Mouse (Mus musculus): ENCODE results near the gene Dnah8. TPM values are rescaled to one million over a fixed set of nuclear protein-coding genes. Genes with fewer than 3 reads are reported as not detected.

Gene Dnah8
- polyA plus RNA-seq, 1 experiment from 2014 or later: 5.0 TPM

- H3K4me1 ChIP-seq: no peaks in the 10 kb centered on the region
- 92% methylated on average over 9 of the region's 9 CpGs for WGBS
- H3K27ac ChIP-seq (replicated peaks): no peak overlapping the region
- H3K9me3 ChIP-seq (replicated peaks): no peaks in the 10 kb centered on the region
- H3K36me3 ChIP-seq: no peaks in the 10 kb centered on the region
- H3K4me2 ChIP-seq (replicated peaks): no peak overlapping the region
- ATAC-seq (ENCODE audit: insufficient number of reproducible peaks, low FRiP score, low TSS enrichment, low read depth): no peak
- no peaks in the 10 kb centered on the region for H3K27me3 ChIP-seq
- H3K4me3 ChIP-seq (replicated peaks): no peak overlapping the region
- H3K9ac ChIP-seq: no peak overlapping the region
These were observed 179.5 kb downstream of the Dnah8 start for GRCm38 (mm10) chr17:30803668-30804067.

GRCm38 (mm10) chr17:30804955-30805354 lies 180.8 kb downstream of the Dnah8 start:
- Histone ChIP-seq H3K36me3 (no peaks in the 10 kb centered on the region), H3K4me3 (replicated peaks) (no peak overlapping the region), H3K27ac (replicated peaks) (no peak overlapping the region), H3K27me3 (no peaks in the 10 kb centered on the region), H3K4me1 (no peaks in the 10 kb centered on the region), H3K9me3 (replicated peaks) (no peaks in the 10 kb centered on the region), H3K4me2 (replicated peaks) (no peak overlapping the region), H3K9ac (no peak overlapping the region)
- no peak for ATAC-seq (ENCODE audit: insufficient number of reproducible peaks, low FRiP score, low TSS enrichment, low read depth)
- 54% methylated on average over 8 of the region's 8 CpGs for WGBS

GRCm38 (mm10) chr17:30805511-30806059 lies 181.4 kb downstream of the Dnah8 start:
- Histone ChIP-seq H3K4me2 (replicated peaks) (no peak overlapping the region), H3K36me3 (no peaks in the 10 kb centered on the region), H3K9me3 (replicated peaks) (no peaks in the 10 kb centered on the region), H3K4me1 (no peaks in the 10 kb centered on the region), H3K4me3 (replicated peaks) (no peak overlapping the region), H3K9ac (no peak overlapping the region), H3K27ac (replicated peaks) (no peak overlapping the region), H3K27me3 (no peaks in the 10 kb centered on the region)
- WGBS: 42% methylated on average over 12 of the region's 12 CpGs
- ATAC-seq (ENCODE audit: insufficient number of reproducible peaks, low FRiP score, low TSS enrichment, low read depth): no peak

GRCm38 (mm10) chr17:30808866-30809660 lies 184.9 kb downstream of the Dnah8 start:
- Histone ChIP-seq H3K36me3 (no peaks in the 10 kb centered on the region), H3K4me2 (replicated peaks) (no peak overlapping the region), H3K9me3 (replicated peaks) (no peaks in the 10 kb centered on the region), H3K4me3 (replicated peaks) (no peak overlapping the region), H3K4me1 (no peaks in the 10 kb centered on the region), H3K27me3 (no peaks in the 10 kb centered on the region), H3K9ac (no peak overlapping the region), H3K27ac (replicated peaks) (no peak overlapping the region)
- WGBS: 69% methylated on average over 15 of the region's 15 CpGs
- no peak for ATAC-seq (ENCODE audit: insufficient number of reproducible peaks, low FRiP score, low TSS enrichment, low read depth)

GRCm38 (mm10) chr17:30809926-30810660 lies 185.9 kb downstream of the Dnah8 start:
- ATAC-seq (ENCODE audit: insufficient number of reproducible peaks, low FRiP score, low TSS enrichment, low read depth): no peak
- no peaks in the 10 kb centered on the region for H3K36me3 ChIP-seq
- WGBS: 60% methylated on average over 16 of the region's 16 CpGs

GRCm38 (mm10) chr17:30818543-30818942 lies 194.4 kb downstream of the Dnah8 start:
- Histone ChIP-seq H3K4me2 (replicated peaks) (no peak overlapping the region), H3K27me3 (no peaks in the 10 kb centered on the region), H3K9ac (no peak overlapping the region), H3K4me3 (replicated peaks) (no peak overlapping the region), H3K4me1 (no peaks in the 10 kb centered on the region), H3K27ac (replicated peaks) (no peak overlapping the region), H3K36me3 (no peaks in the 10 kb centered on the region), H3K9me3 (replicated peaks) (no peaks in the 10 kb centered on the region)
- WGBS: 97% methylated on average over 5 of the region's 5 CpGs
- no peak for ATAC-seq (ENCODE audit: insufficient number of reproducible peaks, low FRiP score, low TSS enrichment, low read depth)

More at GRCm38 (mm10) chr17:30809926-30810660, 185.9 kb downstream of the Dnah8 start:
- no peak overlapping the region for H3K4me2 ChIP-seq (replicated peaks)
- no peaks in the 10 kb centered on the region for H3K4me1 ChIP-seq
- no peaks in the 10 kb centered on the region for H3K27me3 ChIP-seq
- H3K27ac ChIP-seq (replicated peaks): no peak overlapping the region
- H3K4me3 ChIP-seq (replicated peaks): no peak overlapping the region
- no peak overlapping the region for H3K9ac ChIP-seq
- H3K9me3 ChIP-seq (replicated peaks): no peaks in the 10 kb centered on the region

- Histone ChIP-seq H3K4me1 (no peaks in the 10 kb centered on the region), H3K36me3 (no peaks in the 10 kb centered on the region), H3K4me2 (replicated peaks) (no peak overlapping the region), H3K27me3 (no peaks in the 10 kb centered on the region), H3K9ac (no peak overlapping the region), H3K4me3 (replicated peaks) (no peak overlapping the region), H3K9me3 (replicated peaks) (no peaks in the 10 kb centered on the region), H3K27ac (replicated peaks) (no peak overlapping the region)
- no peak for ATAC-seq (ENCODE audit: insufficient number of reproducible peaks, low FRiP score, low TSS enrichment, low read depth)
- WGBS: 91% methylated on average over 8 of the region's 8 CpGs
These were observed 195.0 kb downstream of the Dnah8 start for GRCm38 (mm10) chr17:30819134-30819533.

GRCm38 (mm10) chr17:30821115-30821514 lies 197.0 kb downstream of the Dnah8 start:
- Histone ChIP-seq H3K4me2 (replicated peaks) (no peak overlapping the region), H3K27me3 (no peaks in the 10 kb centered on the region), H3K27ac (replicated peaks) (no peak overlapping the region), H3K36me3 (no peaks in the 10 kb centered on the region), H3K4me1 (no peaks in the 10 kb centered on the region), H3K9ac (no peak overlapping the region), H3K4me3 (replicated peaks) (no peak overlapping the region), H3K9me3 (replicated peaks) (no peaks in the 10 kb centered on the region)
- ATAC-seq (ENCODE audit: insufficient number of reproducible peaks, low FRiP score, low TSS enrichment, low read depth): no peak
- WGBS: 71% methylated on average over 6 of the region's 6 CpGs

- Histone ChIP-seq H3K27ac (replicated peaks) (no peak overlapping the region), H3K36me3 (no peaks in the 10 kb centered on the region), H3K9me3 (replicated peaks) (no peaks in the 10 kb centered on the region), H3K4me1 (no peaks in the 10 kb centered on the region), H3K27me3 (no peaks in the 10 kb centered on the region), H3K9ac (no peak overlapping the region), H3K4me2 (replicated peaks) (no peak overlapping the region), H3K4me3 (replicated peaks) (no peak overlapping the region)
- no peak for ATAC-seq (ENCODE audit: insufficient number of reproducible peaks, low FRiP score, low TSS enrichment, low read depth)
- 84% methylated on average over 7 of the region's 7 CpGs for WGBS
These were observed 200.3 kb downstream of the Dnah8 start for GRCm38 (mm10) chr17:30824473-30824872.

GRCm38 (mm10) chr17:30825731-30826304 lies 201.7 kb downstream of the Dnah8 start:
- Histone ChIP-seq H3K4me1 (no peaks in the 10 kb centered on the region), H3K9ac (no peak overlapping the region), H3K27ac (replicated peaks) (no peak overlapping the region), H3K4me2 (replicated peaks) (no peak overlapping the region), H3K9me3 (replicated peaks) (no peaks in the 10 kb centered on the region), H3K36me3 (no peaks in the 10 kb centered on the region), H3K27me3 (no peaks in the 10 kb centered on the region), H3K4me3 (replicated peaks) (no peak overlapping the region)
- 50% methylated on average over 11 of the region's 11 CpGs for WGBS
- ATAC-seq (ENCODE audit: insufficient number of reproducible peaks, low FRiP score, low TSS enrichment, low read depth): no peak

- no peaks in the 10 kb centered on the region for H3K9me3 ChIP-seq (replicated peaks)
- WGBS: 100% methylated on average over 2 of the region's 2 CpGs
- H3K27ac ChIP-seq (replicated peaks): no peak overlapping the region
- H3K36me3 ChIP-seq: no peaks in the 10 kb centered on the region
- H3K4me3 ChIP-seq (replicated peaks): no peak overlapping the region
- H3K4me1 ChIP-seq: no peaks in the 10 kb centered on the region
- ATAC-seq (ENCODE audit: insufficient number of reproducible peaks, low FRiP score, low TSS enrichment, low read depth): no peak
- H3K4me2 ChIP-seq (replicated peaks): no peak overlapping the region
- H3K9ac ChIP-seq: no peak overlapping the region
- H3K27me3 ChIP-seq: no peaks in the 10 kb centered on the region
These were observed 207.0 kb downstream of the Dnah8 start for GRCm38 (mm10) chr17:30831170-30831569.
